Mouse (Mus musculus): ENCODE measurements around the gene Syt12.
A peak's percentile ranks its signal among the peaks of the same experiment; 100 is the strongest.
"Not testable (repeated sequence)": the region's sequence is repeated elsewhere in the genome, so short reads cannot be mapped to it uniquely, and the experiment has no call there.

The Syt12 gene

GRCm38 (mm10) chr19:4487877-4488276, 10.6 kb upstream of the Syt12 start:
- DNase-seq: no peak

GRCm38 (mm10) chr19:4485006-4485405, 7.8 kb upstream of the Syt12 start:
- no peak for DNase-seq

- DNase-seq: peak; percentile 77
Observed at GRCm38 (mm10) chr19:4482111-4482859, 5.0 kb upstream of the Syt12 start.

- peak; percentile 72 for DNase-seq
Observed at GRCm38 (mm10) chr19:4481326-4481725, 4.1 kb upstream of the Syt12 start.

- peak; percentile 90 for DNase-seq
Observed at GRCm38 (mm10) chr19:4480041-4480440, 2.8 kb upstream of the Syt12 start.

GRCm38 (mm10) chr19:4478190-4478516, 906 bp upstream of the Syt12 start:
- DNase-seq: no peak

GRCm38 (mm10) chr19:4476601-4477257, 518 bp downstream of the Syt12 start:
- peak; percentile 82 for DNase-seq

GRCm38 (mm10) chr19:4475224-4475925, 1.9 kb downstream of the Syt12 start:
- peak; percentile 61 for DNase-seq

GRCm38 (mm10) chr19:4474739-4475138, 2.5 kb downstream of the Syt12 start:
- peak; percentile 49 for DNase-seq

- DNase-seq: peak; percentile 57
Observed at GRCm38 (mm10) chr19:4473549-4473948, 3.7 kb downstream of the Syt12 start.

- DNase-seq: peak; percentile 73
Observed at GRCm38 (mm10) chr19:4468363-4468762, 8.9 kb downstream of the Syt12 start.

GRCm38 (mm10) chr19:4464666-4465065, 12.6 kb downstream of the Syt12 start:
- no peak for DNase-seq

- DNase-seq: no peak
Observed at GRCm38 (mm10) chr19:4461981-4462380, 15.3 kb downstream of the Syt12 start.

- peak; percentile 78 for DNase-seq
Observed at GRCm38 (mm10) chr19:4456227-4456626, 21.0 kb downstream of the Syt12 start.

GRCm38 (mm10) chr19:4455071-4455800, 22.0 kb downstream of the Syt12 start:
- DNase-seq: no peak

- not testable (repeated sequence) for DNase-seq
Observed at GRCm38 (mm10) chr19:4454040-4454439, 23.2 kb downstream of the Syt12 start.

- DNase-seq: no peak
Observed at GRCm38 (mm10) chr19:4452525-4452924, 24.7 kb downstream of the Syt12 start.

- no peak for DNase-seq
Observed at GRCm38 (mm10) chr19:4451965-4452364, 25.3 kb downstream of the Syt12 start.

- no peak for DNase-seq
Observed at GRCm38 (mm10) chr19:4451098-4451497, 26.1 kb downstream of the Syt12 start.

GRCm38 (mm10) chr19:4450666-4451065, 26.6 kb downstream of the Syt12 start:
- DNase-seq: no peak

- DNase-seq: no peak
Observed at GRCm38 (mm10) chr19:4449230-4449629, 28.0 kb downstream of the Syt12 start.

GRCm38 (mm10) chr19:4447445-4447844, 29.8 kb downstream of the Syt12 start:
- no peak for DNase-seq

Data from cerebellum, adult 9-10 months (tissue).